Mouse (Mus musculus): ENCODE data around the gene Mettl7a3. TPM values are rescaled to one million over a fixed set of nuclear protein-coding genes. Genes with fewer than 3 reads are reported as not detected.

The Mettl7a3 gene
- total and polyA plus RNA-seq, 2 experiments from 2014 or later = not detected

- no peaks in the 10 kb centered on the region for H3K27me3 ChIP-seq (ENCODE audit: insufficient read depth, low read length)
- peaks cover 11% of the 10 kb centered on the region; the same call in 1 of the 2 replicates for H3K36me3 ChIP-seq (ENCODE audit: insufficient read depth)
- TF ChIP-seq CTCF (IDR thresholded peaks at IDR 0.05; ENCODE audit: low read depth) = no peak
- no peak overlapping the region for H3K9ac ChIP-seq
- H3K9me3 ChIP-seq (ENCODE audit: low read length) = no peaks in the 10 kb centered on the region
- DNase-seq (no peak), ATAC-seq (no peak)
- no peak overlapping the region for H3K4me3 ChIP-seq (ENCODE audit: low read depth, low read length)
- H3K27ac ChIP-seq (ENCODE audit: low read depth, low read length) = no peak overlapping the region
- no peaks in the 10 kb centered on the region for H3K4me1 ChIP-seq (ENCODE audit: insufficient read depth)
- H3K4me2 ChIP-seq (ENCODE audit: low read depth) = no peak overlapping the region
- 88% methylated on average over 16 of the region's 16 CpGs for whole genome bisulfite sequencing
Observed at GRCm38 (mm10) chr15:100388224-100388835, 53.6 kb downstream of the Mettl7a3 start.

GRCm38 (mm10) chr15:100388886-100389285, 54.2 kb downstream of the Mettl7a3 start:
- H3K9me3 ChIP-seq (ENCODE audit: low read length) = no peaks in the 10 kb centered on the region
- no peak overlapping the region for H3K4me3 ChIP-seq (ENCODE audit: low read depth, low read length)
- no peaks in the 10 kb centered on the region for H3K4me1 ChIP-seq (ENCODE audit: insufficient read depth)
- no peak overlapping the region for H3K27ac ChIP-seq (ENCODE audit: low read depth, low read length)
- no peak overlapping the region for H3K9ac ChIP-seq
- H3K27me3 ChIP-seq (ENCODE audit: insufficient read depth, low read length) = no peaks in the 10 kb centered on the region
- TF ChIP-seq CTCF (IDR thresholded peaks at IDR 0.05; ENCODE audit: low read depth) = no peak
- peaks cover 17% of the 10 kb centered on the region; the same call in 1 of the 2 replicates for H3K36me3 ChIP-seq (ENCODE audit: insufficient read depth)
- WGBS = 58% methylated on average over 9 of the region's 9 CpGs
- H3K4me2 ChIP-seq (ENCODE audit: low read depth) = no peak overlapping the region
- ATAC-seq (no peak), DNase-seq (no peak)

Other genes with a start within 250 kb of the Mettl7a3 start
- gene Atf1, start 107.1 kb upstream of the Mettl7a3 start, total RNA-seq (2014; rRNA removed) = 5.4 and 5.6 TPM in 2 replicates
- gene Atf1, start 107.1 kb upstream of the Mettl7a3 start, polyA plus RNA-seq (2015; fragmentation: Nextera tagmentation; extraction: Ambion mirVana) = 4.6 and 9.2 TPM in 2 replicates
- not detected in 2 replicates for gene Tmprss12, start 54.1 kb upstream of the Mettl7a3 start, total RNA-seq (2014; rRNA removed)
- gene Tmprss12, start 54.1 kb upstream of the Mettl7a3 start, polyA plus RNA-seq (2015; fragmentation: Nextera tagmentation; extraction: Ambion mirVana) = not detected in 2 replicates
- gene Mettl7a1, start 30.8 kb upstream of the Mettl7a3 start, total RNA-seq (2014; rRNA removed) = 11.6 and 13.5 TPM in 2 replicates
- gene Mettl7a1, start 30.8 kb upstream of the Mettl7a3 start, polyA plus RNA-seq (2015; fragmentation: Nextera tagmentation; extraction: Ambion mirVana) = 1.2 and 2.3 TPM in 2 replicates
- gene Methig1, start 18.2 kb downstream of the Mettl7a3 start, total RNA-seq (2014; rRNA removed) = not detected in 2 replicates
- gene Methig1, start 18.2 kb downstream of the Mettl7a3 start, polyA plus RNA-seq (2015; fragmentation: Nextera tagmentation; extraction: Ambion mirVana) = not detected in 2 replicates
- not detected in 2 replicates for gene Mettl7a2, start 18.3 kb downstream of the Mettl7a3 start, total RNA-seq (2014; rRNA removed)
- gene Mettl7a2, start 18.3 kb downstream of the Mettl7a3 start, polyA plus RNA-seq (2015; fragmentation: Nextera tagmentation; extraction: Ambion mirVana) = not detected in 2 replicates
- not detected in 2 replicates for gene Higd1c, start 29.6 kb downstream of the Mettl7a3 start, total RNA-seq (2014; rRNA removed)
- not detected in 2 replicates for gene Higd1c, start 29.6 kb downstream of the Mettl7a3 start, polyA plus RNA-seq (2015; fragmentation: Nextera tagmentation; extraction: Ambion mirVana)
- 0.08 TPM in 1 of 2 replicates, not detected in the other for gene Gm5475, start 87.2 kb downstream of the Mettl7a3 start, total RNA-seq (2014; rRNA removed)
- 0.09 and 0.10 TPM in 2 replicates for gene Gm5475, start 87.2 kb downstream of the Mettl7a3 start, polyA plus RNA-seq (2015; fragmentation: Nextera tagmentation; extraction: Ambion mirVana)
- gene Slc11a2, start 90.1 kb downstream of the Mettl7a3 start, total RNA-seq (2014; rRNA removed) = 23.2 and 36.8 TPM in 2 replicates
- gene Slc11a2, start 90.1 kb downstream of the Mettl7a3 start, polyA plus RNA-seq (2015; fragmentation: Nextera tagmentation; extraction: Ambion mirVana) = 17.2 and 17.6 TPM in 2 replicates
- 70.5 and 87.8 TPM in 2 replicates for gene Letmd1, start 134.1 kb downstream of the Mettl7a3 start, total RNA-seq (2014; rRNA removed)
- 45.3 and 52.5 TPM in 2 replicates for gene Letmd1, start 134.1 kb downstream of the Mettl7a3 start, polyA plus RNA-seq (2015; fragmentation: Nextera tagmentation; extraction: Ambion mirVana)
- gene Csrnp2, start 160.6 kb downstream of the Mettl7a3 start, total RNA-seq (2014; rRNA removed) = 56.8 and 67.1 TPM in 2 replicates
- gene Csrnp2, start 160.6 kb downstream of the Mettl7a3 start, polyA plus RNA-seq (2015; fragmentation: Nextera tagmentation; extraction: Ambion mirVana) = 29.4 and 36.3 TPM in 2 replicates
- gene Tfcp2, start 217.1 kb downstream of the Mettl7a3 start, total RNA-seq (2014; rRNA removed) = 25.5 and 34.5 TPM in 2 replicates
- gene Tfcp2, start 217.1 kb downstream of the Mettl7a3 start, polyA plus RNA-seq (2015; fragmentation: Nextera tagmentation; extraction: Ambion mirVana) = 18.2 and 29.0 TPM in 2 replicates

All from forebrain, postnatal 0 days (tissue).